Mouse (Mus musculus) heart, adult 2 months (tissue): ENCODE results near the gene Htr2c. TPM values are rescaled to one million over a fixed set of nuclear protein-coding genes. Genes with fewer than 3 reads are reported as not detected.

Experiments
- DNase-seq, 2 experiments: peaks; one replicate each; pipeline ENCODE4 v3.0.0; 2021
- H3K27ac ChIP-seq: fragments of 200-600 bp; 2 replicates; pipeline ENCODE4 v1.8.1; 2022
- H3K27me3 ChIP-seq: fragments of 200-500 bp; 2 replicates; pipeline ENCODE4 v1.6.1; 2012; ENCODE audit warnings: mild to moderate bottlenecking, low read length, inconsistent platforms, mixed read lengths; ENCODE audit not compliant: control insufficient read depth, insufficient read depth
- H3K36me3 ChIP-seq: fragments of 200-500 bp; 2 replicates; pipeline ENCODE4 v1.6.1; 2012; ENCODE audit warnings: low read length, inconsistent platforms; ENCODE audit not compliant: control insufficient read depth, insufficient read depth
- H3K4me1 ChIP-seq: fragments of 200-500 bp; 2 replicates; pipeline ENCODE4 v1.6.1; 2011; ENCODE audit warnings: low read length; ENCODE audit not compliant: control insufficient read depth, insufficient read depth
- H3K4me3 ChIP-seq: fragments of 200-600 bp; 2 replicates; pipeline ENCODE4 v1.8.1; 2022
- H3K79me2 ChIP-seq: fragments of 200-500 bp; replicated peaks from 2 replicates; pipeline ENCODE4 v1.6.1; 2012; ENCODE audit warnings: mild to moderate bottlenecking, inconsistent platforms, low read length, moderate library complexity, mixed read lengths; ENCODE audit not compliant: control insufficient read depth, insufficient read depth
- H3K9ac ChIP-seq: fragments of 200-500 bp; 2 replicates; pipeline ENCODE4 v1.6.1; 2012; ENCODE audit warnings: low read depth, mild to moderate bottlenecking, control low read depth, inconsistent platforms, low read length, mixed read lengths
- CTCF ChIP-seq: fragments of 200-600 bp; IDR thresholded peaks from 2 replicates; pipeline ENCODE4 v1.8.1; 2022; ENCODE audit warnings: antibody characterized with exemption, mild to moderate bottlenecking, moderate library complexity
- EP300 ChIP-seq: fragments of 200-500 bp; IDR thresholded peaks from 2 replicates; pipeline ENCODE4 v1.6.1; 2011; ENCODE audit warnings: low read depth, low read length, control low read depth; ENCODE audit not compliant: insufficient read depth
- POLR2A ChIP-seq: fragments of 200-500 bp; IDR thresholded peaks from 2 replicates; pipeline ENCODE4 v1.6.1; 2011; ENCODE audit warnings: mild to moderate bottlenecking, low read depth, low read length, control low read depth; ENCODE audit not compliant: insufficient read depth
- WGBS: fragments of 180-500 bp; shearing (Covaris S2); methylation state at CpG from one replicate; pipeline ENCODE4 v1.1.7; 2018; 5-methylcytosine and 5-hydroxymethylcytosine counted together
- intact Hi-C: fragments of 180-260 bp; cut with DNase I; formaldehyde crosslinking; loops from one replicate; pipeline ENCODE4 v1.15.1; 2025
- microRNA-seq, 2 experiments: library from miRNA; unstranded; fragments of <30 nt; microRNA quantifications; one replicate each; pipeline ENCODE4 v1.2.0; 2021
- polyA plus RNA-seq: library from polyadenylated mRNA; depleted of rRNA; stranded (reverse); fragments of >200 nt; gene quantifications from 2 replicates; pipeline ENCODE4 v1.2.3, GENCODE M21; 2012
- total RNA-seq, 2 experiments: library from RNA; stranded (reverse); gene quantifications; 2 replicates each; pipeline ENCODE4 v1.2.3; 2021

The Htr2c gene
- total and polyA plus RNA-seq, 3 experiments = not detected

DNA sequence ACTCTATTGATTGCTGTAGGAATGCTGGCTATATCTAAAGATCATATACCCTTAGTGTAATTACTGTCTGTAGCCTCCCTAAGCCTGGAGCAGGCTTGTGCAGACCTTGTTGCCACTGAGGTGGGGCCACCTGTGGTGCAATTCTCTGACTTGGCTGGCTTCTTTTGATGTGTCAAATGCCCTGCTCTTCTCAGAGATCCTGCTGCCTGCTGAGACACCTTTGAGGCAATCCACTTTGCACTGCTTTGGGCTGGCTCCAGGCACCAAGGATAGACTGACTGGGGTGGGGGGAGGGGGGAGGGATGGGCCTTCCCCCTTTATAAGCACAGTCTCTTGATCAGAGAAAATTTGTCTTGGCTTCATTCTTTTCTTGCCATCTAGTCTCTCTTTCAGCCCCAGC lies 252.9 kb downstream of the Htr2c start:
- H3K4me1 ChIP-seq = no peaks in the 10 kb centered on the region
- intact Hi-C loops = no loop called here
- H3K4me3 ChIP-seq = no peak overlapping the region
- DNase-seq = no peak
- H3K27ac ChIP-seq = no peak overlapping the region
- TF ChIP-seq POLR2A (no peak), CTCF (no peak), EP300 (no peak)
- no peaks in the 10 kb centered on the region for H3K79me2 ChIP-seq
- no peak overlapping the region for H3K9ac ChIP-seq
- no peaks in the 10 kb centered on the region for H3K27me3 ChIP-seq
- no peaks in the 10 kb centered on the region for H3K36me3 ChIP-seq

DNA sequence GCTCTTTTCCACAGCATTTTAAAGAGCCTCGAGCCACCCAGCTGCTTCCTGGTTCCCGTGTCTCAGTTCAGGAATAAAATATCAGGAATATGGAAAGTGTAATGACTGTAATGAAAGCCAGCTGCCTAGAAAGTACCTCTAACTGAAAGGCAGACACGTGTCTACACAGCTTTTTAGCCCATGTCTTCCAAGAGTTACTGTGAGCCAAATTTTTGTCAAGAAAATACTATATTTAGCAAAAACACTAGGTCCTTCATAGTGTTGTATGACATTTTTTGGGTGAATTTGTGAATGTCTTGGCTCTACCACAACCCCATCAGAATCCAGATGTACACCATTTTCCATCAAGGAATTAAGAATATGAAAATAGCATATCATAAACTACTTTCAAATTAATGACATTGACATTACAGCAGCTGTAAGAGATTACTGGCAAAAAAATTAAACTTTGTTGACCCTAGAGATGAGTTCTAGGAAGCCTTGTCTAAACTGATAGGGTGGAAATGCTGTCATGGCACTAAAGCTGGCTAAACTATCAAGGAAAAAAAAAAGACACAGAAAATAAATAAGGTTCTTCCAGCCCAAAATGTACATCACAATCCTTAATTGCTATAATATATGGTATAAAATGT lies 255.2 kb downstream of the Htr2c start:
- H3K36me3 ChIP-seq = no peaks in the 10 kb centered on the region
- H3K27me3 ChIP-seq = no peaks in the 10 kb centered on the region
- H3K4me3 ChIP-seq = no peak overlapping the region
- TF ChIP-seq EP300 = no peak
- TF ChIP-seq POLR2A = no peak
- TF ChIP-seq CTCF = no peak
- DNase-seq = no peak
- H3K27ac ChIP-seq = no peak overlapping the region
- no peaks in the 10 kb centered on the region for H3K4me1 ChIP-seq
- intact Hi-C loops = no loop called here
- WGBS = 30% methylated on average over 3 of the region's 3 CpGs
- H3K79me2 ChIP-seq = no peaks in the 10 kb centered on the region
- no peak overlapping the region for H3K9ac ChIP-seq

DNA sequence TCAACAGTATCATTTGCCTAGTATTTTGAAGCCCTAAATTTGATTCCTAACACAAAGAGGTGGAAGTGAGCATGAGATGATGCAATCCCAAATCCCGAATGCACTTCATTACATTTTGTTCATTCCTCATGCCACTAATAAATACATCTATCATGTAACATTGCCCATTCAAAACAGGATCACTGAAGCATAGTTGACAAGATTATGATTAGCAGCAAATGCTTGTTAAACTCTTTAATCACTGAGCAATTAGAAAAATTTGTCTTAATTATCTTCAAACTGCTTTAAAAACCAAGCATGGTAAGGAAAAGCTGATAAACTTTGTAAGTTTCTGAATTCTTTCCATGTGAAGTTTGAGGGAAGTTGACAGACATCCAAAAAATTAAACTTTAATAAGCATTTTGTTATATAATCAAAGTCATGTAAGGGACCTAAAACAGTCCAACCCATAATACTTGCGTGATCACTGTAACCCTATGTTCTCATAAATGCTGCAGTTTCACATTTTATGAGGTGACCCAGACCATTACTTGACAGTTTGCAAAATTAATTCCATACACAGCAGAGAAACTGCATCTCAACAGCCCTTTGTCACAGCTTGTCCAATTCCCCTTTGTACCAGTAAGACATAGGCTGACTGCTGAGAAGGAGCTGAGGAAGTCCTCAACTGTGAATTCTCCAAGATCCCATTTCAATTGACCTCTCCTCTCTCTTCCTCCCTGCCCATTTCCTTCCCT lies 276.7 kb downstream of the Htr2c start:
- Histone ChIP-seq H3K4me3 (no peak overlapping the region), H3K27ac (no peak overlapping the region), H3K9ac (no peak overlapping the region), H3K4me1 (no peaks in the 10 kb centered on the region), H3K79me2 (no peaks in the 10 kb centered on the region), H3K36me3 (no peaks in the 10 kb centered on the region), H3K27me3 (no peaks in the 10 kb centered on the region)
- TF ChIP-seq CTCF (no peak), EP300 (no peak), POLR2A (no peak)
- WGBS = 65% methylated on average over 2 of the region's 2 CpGs
- intact Hi-C loops = no loop called here
- no peak for DNase-seq

Small RNA genes lying within 50 kb of the gene (microRNA-seq; reads per million reads assigned to microRNA genes)
- gene Gm22650 (0 reads per million in 2 experiments), gene Gm24627 (0 reads per million in 2 experiments), gene Mir1264 (0 to 0.77 reads per million in 2 experiments), gene Mir1298 (3.1 to 6.2 reads per million in 2 experiments), gene Mir1912 (0 reads per million in 2 experiments), gene Mir448 (0 reads per million in 2 experiments), gene Mir764 (0 to 0.56 reads per million in 2 experiments)
